In genomic region chr14:47298819-47299261, GRCm38 (mm10) we compare ENCODE assay signal across 7 mouse cellular contexts. TPM values are rescaled to one million over a fixed set of nuclear protein-coding genes. Genes with fewer than 3 reads are reported as not detected.
DNase-seq lines count a peak whose midpoint lies in the region; ATAC-seq and TF ChIP-seq lines count a peak whose summit lies in the region.

No protein-coding gene starts in this region.

- H3K9me3 ChIP-seq in CH12.LX (replicated peaks; ENCODE audit: low read length): no peaks in the 10 kb centered on the region
- no peaks in the 10 kb centered on the region for H3K9me3 ChIP-seq in erythroblast, embryonic 14.5 days (ENCODE audit: control insufficient read depth, low read length)
- no peaks in the 10 kb centered on the region for H3K9me3 ChIP-seq in hindbrain, embryonic 11.5 days (ENCODE audit: control insufficient read depth, low read length)
- no peaks in the 10 kb centered on the region for H3K9me3 ChIP-seq in midbrain, postnatal 0 days (ENCODE audit: low read length)

- peak; percentile 52 for DNase-seq in CH12.LX (ENCODE audit: extremely low read depth)
- DNase-seq in R1 (ENCODE audit: low read depth, low spot score): peak; percentile 83
- peak; percentile 71 for DNase-seq in hindbrain, embryonic 11.5 days (ENCODE audit: low spot score)
- DNase-seq in liver: peak; percentile 57
- peak; percentile 41 for DNase-seq in midbrain, postnatal 0 days (ENCODE audit: low spot score)
- DNase-seq in layer of hippocampus, adult 8-10 months (ENCODE audit: low spot score in 2 of 2): no peak

- peak overlapping the region; percentile 94 for H3K9ac ChIP-seq in CH12.LX (ENCODE audit: insufficient read depth, low read depth)
- peak overlapping the region; percentile 98 for H3K9ac ChIP-seq in hindbrain, embryonic 11.5 days (ENCODE audit: low read depth, low read length)
- peak overlapping the region; percentile 99 for H3K9ac ChIP-seq in midbrain, postnatal 0 days (replicated peaks; ENCODE audit: low read length, poor library complexity, severe bottlenecking)

- peaks cover 15 to 31% of the 10 kb centered on the region in 2 experiments for H3K36me3 ChIP-seq in CH12.LX (replicated peaks in 1 of 2; ENCODE audit: control insufficient read depth in 1 of 2, insufficient read depth in 1 of 2, low read length in 1 of 2)
- H3K36me3 ChIP-seq in erythroblast, embryonic 14.5 days (ENCODE audit: control insufficient read depth): peaks cover 39% of the 10 kb centered on the region
- no peaks in the 10 kb centered on the region for H3K36me3 ChIP-seq in hindbrain, embryonic 11.5 days (ENCODE audit: control insufficient read depth, insufficient read depth, low read length)
- H3K36me3 ChIP-seq in midbrain, postnatal 0 days (ENCODE audit: insufficient read depth, low read length): no peaks in the 10 kb centered on the region

- peak; percentile 33; the same call in 1 of the 2 replicates for TF ChIP-seq POLR2A in CH12.LX (IDR thresholded peaks at IDR 0.05; ENCODE audit: low read depth, low read length)

- dilution Hi-C loops in CH12.LX (cut with MboI; ENCODE audit: extremely low pct_ligation_motif_present, extremely low pct_unique_long_range_greater_than_20kb, low sequenced_read_pairs): no loop called here

- H3K4me2 ChIP-seq in CH12.LX (ENCODE audit: insufficient read depth, low read depth, poor library complexity, severe bottlenecking): peak overlapping the region; percentile 98
- peak overlapping the region; percentile 71 for H3K4me2 ChIP-seq in hindbrain, embryonic 11.5 days (replicated peaks; ENCODE audit: low read depth, low read length)
- H3K4me2 ChIP-seq in midbrain, postnatal 0 days (ENCODE audit: low read depth, low read length, poor library complexity, severe bottlenecking): peak overlapping the region; percentile 54

- H3K4me1 ChIP-seq in CH12.LX (ENCODE audit: control insufficient read depth in 1 of 2, insufficient read depth in 2 of 2): peaks cover 0 to 68% of the 10 kb centered on the region in 2 experiments; a peak in 3 of 4 replicates
- H3K4me1 ChIP-seq in erythroblast, embryonic 14.5 days (ENCODE audit: control insufficient read depth): peaks cover 55% of the 10 kb centered on the region
- H3K4me1 ChIP-seq in hindbrain, embryonic 11.5 days (replicated peaks; ENCODE audit: control insufficient read depth, insufficient read depth, low read length): peaks cover 6% of the 10 kb centered on the region
- H3K4me1 ChIP-seq in midbrain, postnatal 0 days (ENCODE audit: insufficient read depth, low read length): peaks cover 7% of the 10 kb centered on the region; the same call in 1 of the 2 replicates

- peak overlapping the region; percentile 46 for H3K27ac ChIP-seq in CH12.LX (ENCODE audit: insufficient read depth, low read depth)
- peak overlapping the region; percentile 98 for H3K27ac ChIP-seq in hindbrain, embryonic 11.5 days (ENCODE audit: low read depth, low read length)
- H3K27ac ChIP-seq in midbrain, postnatal 0 days (ENCODE audit: low read depth, low read length): peak overlapping the region; percentile 97

- in situ Hi-C loops in CH12.LX (cut with MboI; ENCODE audit: low pct_ligation_motif_present, low pct_unique_long_range_greater_than_20kb, low sequenced_read_pairs): no loop called here

- TF ChIP-seq CTCF in CH12.LX (conservative IDR thresholded peaks at IDR 0.05 in 1 of 2, IDR thresholded peaks at IDR 0.05 in 1 of 2; ENCODE audit: low read depth in 2 of 2, low read length in 2 of 2): no peak
- no peak for TF ChIP-seq CTCF in midbrain, postnatal 0 days (IDR thresholded peaks at IDR 0.05)

- no peak for TF ChIP-seq RAD21 in CH12.LX (IDR thresholded peaks at IDR 0.05; ENCODE audit: low read depth, low read length)

- ATAC-seq in hindbrain, embryonic 11.5 days (ENCODE audit: low FRiP score): peak; percentile 55
- peak; percentile 53 for ATAC-seq in midbrain, postnatal 0 days (ENCODE audit: low FRiP score)

- H3K27me3 ChIP-seq in CH12.LX (replicated peaks): no peaks in the 10 kb centered on the region
- no peaks in the 10 kb centered on the region for H3K27me3 ChIP-seq in erythroblast, embryonic 14.5 days (ENCODE audit: control insufficient read depth)
- no peaks in the 10 kb centered on the region for H3K27me3 ChIP-seq in hindbrain, embryonic 11.5 days (ENCODE audit: control insufficient read depth, insufficient read depth, low read length)
- no peaks in the 10 kb centered on the region for H3K27me3 ChIP-seq in midbrain, postnatal 0 days (ENCODE audit: insufficient read depth, low read length)

- peaks cover 56% of the 10 kb centered on the region for H3K79me2 ChIP-seq in CH12.LX (replicated peaks; ENCODE audit: control insufficient read depth, extremely low read depth, insufficient read depth, poor library complexity, severe bottlenecking)

- WGBS in hindbrain, embryonic 11.5 days: under 1% methylated on average over 15 of the region's 15 CpGs
- WGBS in midbrain, postnatal 0 days: under 1% methylated on average over 15 of the region's 15 CpGs

- TF ChIP-seq EP300 in CH12.LX (IDR thresholded peaks at IDR 0.05; ENCODE audit: low read length): no peak

- peak overlapping the region; percentile 65 to 97 (median 83) for H3K4me3 ChIP-seq in CH12.LX (replicated peaks in 1 of 3; ENCODE audit: low read depth in 2 of 3, low read length in 2 of 3, poor library complexity in 1 of 3)
- peak overlapping the region; percentile 98 for H3K4me3 ChIP-seq in erythroblast, embryonic 14.5 days (replicated peaks)
- peak overlapping the region; percentile 96 for H3K4me3 ChIP-seq in hindbrain, embryonic 11.5 days (ENCODE audit: low read depth, low read length)
- H3K4me3 ChIP-seq in midbrain, postnatal 0 days (ENCODE audit: low read depth, low read length): peak overlapping the region; percentile 95

TF ChIP-seq in CH12.LX, 34 proteins besides CTCF, POLR2A, EP300 and RAD21:
- TF ChIP-seq MAZ (IDR thresholded peaks at IDR 0.05; ENCODE audit: low read depth, low read length) (no peak), ELF1 (IDR thresholded peaks at IDR 0.05; ENCODE audit: low read depth, low read length) (no peak), E2F4 (IDR thresholded peaks at IDR 0.05; ENCODE audit: insufficient replicate concordance, low read depth, low read length) (no peak), KAT2A (IDR thresholded peaks at IDR 0.05; ENCODE audit: insufficient replicate concordance, low read length) (no peak), NRF1 (IDR thresholded peaks at IDR 0.05; ENCODE audit: low read depth, low read length) (no peak), MYC (IDR thresholded peaks at IDR 0.05; ENCODE audit: low read depth, low read length) (peak; percentile 94), RCOR1 (conservative IDR thresholded peaks at IDR 0.05; ENCODE audit: low read depth, low read length) (no peak), SMC3 (IDR thresholded peaks at IDR 0.05; ENCODE audit: low read depth, low read length) (no peak), JUN (IDR thresholded peaks at IDR 0.05; ENCODE audit: insufficient read depth, low read depth, low read length) (no peak), MXI1 (IDR thresholded peaks at IDR 0.05; ENCODE audit: low read depth, low read length) (peak; percentile 95), ZMIZ1 (IDR thresholded peaks at IDR 0.05; ENCODE audit: low read depth, low read length) (no peak), MEF2A (IDR thresholded peaks at IDR 0.05; ENCODE audit: borderline replicate concordance, low read depth, low read length) (no peak), MAX (IDR thresholded peaks at IDR 0.05; ENCODE audit: low read length) (peak; percentile 88), ETS1 (conservative IDR thresholded peaks at IDR 0.05; ENCODE audit: low read depth, low read length) (no peak), PAX5 (IDR thresholded peaks at IDR 0.05; ENCODE audit: low read length) (no peak), BHLHE40 (IDR thresholded peaks at IDR 0.05; ENCODE audit: low read depth, low read length) (peak; percentile 43; the same call in 1 of the 2 replicates), CHD1 (IDR thresholded peaks at IDR 0.05; ENCODE audit: low read depth, low read length) (no peak), CHD2 (IDR thresholded peaks at IDR 0.05; ENCODE audit: low read length) (no peak), ZC3H11A (IDR thresholded peaks at IDR 0.05; ENCODE audit: low read depth, low read length) (no peak), SIN3A (IDR thresholded peaks at IDR 0.05; ENCODE audit: low read length) (peak; percentile 78), USF2 (conservative IDR thresholded peaks at IDR 0.05; ENCODE audit: low read depth, low read length) (no peak), ZNF384 (IDR thresholded peaks at IDR 0.05; ENCODE audit: low read depth, low read length) (0 out of 2 replicates have a peak, but pooled peaks have one; percentile 41)

RNA-seq across cellular contexts. Expression of gene Mapk1ip1l, which starts 0.8 kb away (rescaled TPM):
- 36.6 and 43.0 TPM in 2 replicates for total RNA-seq in CH12.LX (2012; rRNA removed)
- total RNA-seq in CH12.LX (2014; rRNA removed): 46.7 and 51.5 TPM in 2 replicates
- 66.6 and 80.9 TPM in 2 replicates for polyA plus RNA-seq in CH12.LX (2012; ENCODE audit: insufficient read length, low read depth)
- polyA plus RNA-seq in erythroblast, embryonic 14.5 days (2012): 6.5 and 10.4 TPM in 2 replicates
- 86.4 and 92.6 TPM in 2 replicates for polyA plus RNA-seq in hindbrain, embryonic 11.5 days (2014; fragmentation: Nextera tagmentation; extraction: Ambion mirVana)
- 51.0 and 57.6 TPM in 2 replicates for total RNA-seq in midbrain, postnatal 0 days (2014; rRNA removed)
- 29.9 and 36.3 TPM in 2 replicates for polyA plus RNA-seq in midbrain, postnatal 0 days (2015; fragmentation: Nextera tagmentation; extraction: Ambion mirVana)
- total RNA-seq in layer of hippocampus, adult 8-10 months (2022): 10 to 100 TPM; 54.3 to 66.2 (median 61.8) TPM

RNA-seq across cellular contexts. Expression of gene Socs4, which starts 22.1 kb away (rescaled TPM):
- total RNA-seq in CH12.LX (2012; rRNA removed) (7.0 and 7.3 TPM in 2 replicates), CH12.LX (2014; rRNA removed) (12.7 and 13.2 TPM in 2 replicates)
- 20.7 and 25.1 TPM in 2 replicates for polyA plus RNA-seq in CH12.LX (2012; ENCODE audit: insufficient read length, low read depth)
- 0.11 and 0.18 TPM in 2 replicates for polyA plus RNA-seq in erythroblast, embryonic 14.5 days (2012)
- 5.3 and 7.2 TPM in 2 replicates for polyA plus RNA-seq in hindbrain, embryonic 11.5 days (2014; fragmentation: Nextera tagmentation; extraction: Ambion mirVana)
- total RNA-seq in midbrain, postnatal 0 days (2014; rRNA removed): 7.9 and 10.0 TPM in 2 replicates
- polyA plus RNA-seq in midbrain, postnatal 0 days (2015; fragmentation: Nextera tagmentation; extraction: Ambion mirVana): 1.7 and 2.7 TPM in 2 replicates
- total RNA-seq in layer of hippocampus, adult 8-10 months (2022): 10 to 100 TPM; 11.0 to 12.3 (median 12.1) TPM

RNA-seq across cellular contexts. Expression of gene Wdhd1, which starts 22.2 kb away (rescaled TPM):
- total RNA-seq in CH12.LX (2012; rRNA removed) (37.1 and 46.3 TPM in 2 replicates), CH12.LX (2014; rRNA removed) (61.4 and 63.2 TPM in 2 replicates)
- 81.0 and 92.8 TPM in 2 replicates for polyA plus RNA-seq in CH12.LX (2012; ENCODE audit: insufficient read length, low read depth)
- polyA plus RNA-seq in erythroblast, embryonic 14.5 days (2012): 1.1 and 1.5 TPM in 2 replicates
- 36.5 and 38.9 TPM in 2 replicates for polyA plus RNA-seq in hindbrain, embryonic 11.5 days (2014; fragmentation: Nextera tagmentation; extraction: Ambion mirVana)
- total RNA-seq in midbrain, postnatal 0 days (2014; rRNA removed): 9.8 and 12.3 TPM in 2 replicates
- polyA plus RNA-seq in midbrain, postnatal 0 days (2015; fragmentation: Nextera tagmentation; extraction: Ambion mirVana): 7.8 and 8.8 TPM in 2 replicates
- 10 to 100 TPM in 1 of 4 experiments, 1 to 10 TPM in 3; 6.5 to 10.5 (median 7.2) TPM for total RNA-seq in layer of hippocampus, adult 8-10 months (2022)

Comparison
In these comparisons a context has a peak if more than half of its experiments do, and no peak if none do; other contexts are left out.
1. DNase-seq: peak in CH12.LX (single experiment), R1 (single experiment), hindbrain, embryonic 11.5 days (single experiment), liver (single experiment) and midbrain, postnatal 0 days (single experiment); none in layer of hippocampus, adult 8-10 months (0 of 2).
2. H3K27ac ChIP-seq: peak in every context shown above with its lines; median percentile 98 in hindbrain, embryonic 11.5 days; 97 in midbrain, postnatal 0 days; 46 in CH12.LX.
3. Peak in every context shown above with its lines, with median percentiles within 50 percentile points of each other: H3K4me2 ChIP-seq, H3K4me3 ChIP-seq and H3K9ac ChIP-seq.